Mouse (Mus musculus): ENCODE results near the gene Erbb2.

- TF ChIP-seq GATA1 (IDR thresholded peaks at IDR 0.05; ENCODE audit: borderline replicate concordance, low read length) (no peak), FLI1 (IDR thresholded peaks at IDR 0.05; ENCODE audit: low read length) (no peak)
Observed at GRCm38 (mm10) chr11:98380106-98380505, 32.2 kb upstream of the Erbb2 start.
